Mouse (Mus musculus): ENCODE results near the gene Mmp12.
"Not testable (repeated sequence)": the region's sequence is repeated elsewhere in the genome, so short reads cannot be mapped to it uniquely, and the experiment has no call there.

The Mmp12 gene

GRCm38 (mm10) chr9:7344107-7344506 is at the start of gene Mmp12:
Mmp12 (plus strand) TSS chr9:7344381.
- DNase-seq (ENCODE audit: low read depth, low spot score): no peak

- no peak for DNase-seq (ENCODE audit: low read depth, low spot score)
These were observed 12.3 kb upstream of the Mmp12 start for GRCm38 (mm10) chr9:7331847-7332246.

GRCm38 (mm10) chr9:7335766-7336680 is 8.2 kb upstream of the Mmp12 start:
- peak; percentile 37 for DNase-seq (ENCODE audit: low read depth, low spot score)

GRCm38 (mm10) chr9:7336740-7337483 is 7.3 kb upstream of the Mmp12 start:
- DNase-seq (ENCODE audit: low read depth, low spot score): no peak

- DNase-seq (ENCODE audit: low read depth, low spot score): no peak
These were observed 1.3 kb downstream of the Mmp12 start for GRCm38 (mm10) chr9:7345513-7345912.

GRCm38 (mm10) chr9:7354535-7354934 is 10.4 kb downstream of the Mmp12 start:
- DNase-seq (ENCODE audit: low read depth, low spot score): no peak

- DNase-seq (ENCODE audit: low read depth, low spot score): no peak
These were observed 43.8 kb downstream of the Mmp12 start, which contains the start of gene Mmp1b for GRCm38 (mm10) chr9:7387947-7388346. Mmp1b (minus strand) TSS chr9:7388047.

GRCm38 (mm10) chr9:7396556-7396955 is 52.4 kb downstream of the Mmp12 start:
- not testable (repeated sequence) for DNase-seq (ENCODE audit: low read depth, low spot score)
